Mouse (Mus musculus): Measurements from ENCODE around the gene Clec1b.

The Clec1b gene

GRCm38 (mm10) chr6:129414177-129414576, 17.1 kb downstream of the Clec1b start:
- no peak for DNase-seq

GRCm38 (mm10) chr6:129422311-129422710, 25.2 kb downstream of the Clec1b start:
- no peak for DNase-seq

DNA sequence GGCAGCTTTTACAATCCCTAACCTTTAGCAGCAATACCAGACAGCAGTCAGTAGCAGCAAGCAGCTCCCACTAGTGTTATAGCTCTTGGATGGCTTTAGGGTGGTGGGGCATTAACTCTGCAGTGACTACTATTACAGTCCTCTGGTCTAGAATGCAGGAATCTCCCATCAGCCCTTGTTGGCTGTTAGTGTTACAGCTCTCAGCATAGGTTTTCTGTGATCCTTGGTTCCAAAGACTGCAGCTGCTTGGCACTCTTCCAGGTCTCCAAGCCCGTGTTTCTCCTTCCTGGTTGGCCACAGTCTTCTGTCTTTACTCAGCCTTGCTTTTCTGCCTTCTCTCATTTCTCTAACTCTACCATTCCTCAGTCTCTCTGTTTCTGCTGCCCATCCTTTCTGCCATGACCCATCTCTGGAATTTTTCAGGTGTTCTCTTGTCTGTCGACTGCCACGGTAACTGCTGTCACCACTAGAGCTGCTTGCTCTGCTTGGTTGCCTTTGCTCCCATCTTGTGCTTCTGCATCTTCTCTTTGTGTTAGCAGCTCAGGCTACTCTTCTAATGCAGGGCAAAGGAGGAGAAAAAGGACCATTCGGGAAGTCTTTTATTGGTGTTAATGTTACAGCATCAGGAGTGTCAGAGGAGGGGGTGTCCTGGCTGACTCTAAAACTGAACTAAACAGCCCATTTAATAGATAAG, 26.1 kb downstream of the Clec1b start:
- DNase-seq, result no peak

DNA sequence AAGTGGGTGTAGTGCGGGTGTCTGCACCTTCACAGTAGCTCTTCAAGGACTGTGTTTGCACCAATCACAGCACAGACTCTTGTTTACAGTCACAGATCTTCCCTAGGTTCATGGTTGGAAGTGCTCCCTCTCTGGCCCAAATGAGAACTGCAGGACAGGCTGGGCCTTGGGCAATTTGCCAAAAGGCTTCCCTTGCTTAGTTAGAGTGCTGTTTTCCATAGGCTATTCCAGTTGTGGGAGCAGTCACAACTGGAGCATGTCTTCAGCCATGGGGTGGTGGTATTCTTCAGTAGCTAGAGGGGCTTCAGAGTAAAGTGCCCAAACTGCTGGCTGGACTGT, 26.6 kb downstream of the Clec1b start:
- peak; percentile 22 to 64 for DNase-seq

GRCm38 (mm10) chr6:129425217-129425616, 28.1 kb downstream of the Clec1b start:
- no peak for DNase-seq

DNA sequence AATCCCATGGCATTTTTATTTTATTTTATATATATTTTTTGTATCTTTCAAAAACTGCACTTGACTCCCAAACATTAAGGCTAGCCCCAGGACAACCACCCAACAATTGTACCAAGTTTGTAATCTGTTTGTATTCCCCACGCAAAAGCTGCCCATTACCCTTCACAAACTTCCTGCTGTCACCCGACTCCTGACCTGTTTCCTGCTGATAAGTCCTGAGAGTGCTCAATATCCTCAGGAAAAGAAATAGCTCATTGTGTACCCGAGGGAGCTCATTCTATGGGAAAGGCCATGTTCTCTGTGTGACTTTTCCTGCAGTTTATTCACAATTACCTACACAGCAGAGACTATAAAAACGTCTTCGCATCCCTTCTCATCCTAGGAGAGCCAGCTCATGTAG, 28.7 kb downstream of the Clec1b start:
- DNase-seq, result no peak

GRCm38 (mm10) chr6:129427281-129427680, 30.2 kb downstream of the Clec1b start:
- no peak for DNase-seq

- no peak for DNase-seq
These were observed 37.1 kb downstream of the Clec1b start for GRCm38 (mm10) chr6:129434239-129434638.

DNA sequence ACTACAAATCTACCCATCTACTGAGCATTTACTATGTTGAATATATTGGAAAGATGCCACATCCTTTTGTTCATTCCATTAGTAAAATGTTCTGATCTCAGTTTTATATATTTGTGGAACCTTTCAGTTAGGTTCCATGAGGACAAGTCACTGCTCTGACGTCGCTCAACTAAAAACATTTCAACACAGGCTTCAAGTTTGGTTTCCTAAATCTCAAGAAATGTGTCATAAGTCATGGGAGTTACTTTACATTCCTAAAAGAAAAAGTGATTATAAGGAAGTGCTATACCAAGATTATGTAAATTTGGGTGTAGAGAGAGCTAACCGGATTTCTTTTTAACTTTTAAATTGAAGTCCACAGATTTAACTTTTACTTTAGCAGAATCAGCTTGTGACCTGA, 38.9 kb downstream of the Clec1b start:
- no peak for DNase-seq

- no peak for DNase-seq
These were observed 40.9 kb downstream of the Clec1b start for GRCm38 (mm10) chr6:129438033-129438432.

- no peak for DNase-seq
These were observed 52.6 kb downstream of the Clec1b start for GRCm38 (mm10) chr6:129449743-129450142.

DNA sequence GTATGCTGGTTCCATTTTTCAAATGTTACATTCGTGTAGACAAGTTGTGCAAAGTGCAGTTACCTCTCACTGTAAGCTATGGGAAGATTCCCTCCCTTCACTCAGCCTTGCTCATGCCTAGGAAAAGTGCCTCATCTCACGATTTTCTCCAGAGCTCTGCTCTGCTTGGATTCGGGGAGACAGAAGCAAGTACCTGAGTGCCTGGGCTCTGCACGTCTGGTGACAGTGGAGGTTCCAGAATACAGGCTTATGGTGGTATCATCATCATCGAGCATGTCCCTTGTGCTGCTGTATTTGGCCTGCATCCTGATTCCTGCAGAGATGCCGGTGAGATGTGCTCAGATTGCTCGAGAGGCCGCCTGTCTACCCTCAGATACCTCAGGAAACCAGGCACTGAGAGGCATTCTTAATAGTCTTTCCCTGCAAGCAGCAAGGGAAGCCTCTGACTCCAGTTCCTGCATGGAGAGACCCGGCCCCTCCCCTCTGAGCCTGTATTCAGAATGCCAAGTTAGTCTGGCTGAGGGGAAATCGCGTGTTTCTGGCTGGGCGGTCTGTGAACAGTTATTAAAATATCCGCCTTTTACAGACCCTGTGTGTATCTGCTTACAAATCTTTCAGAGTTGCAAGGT, 54.4 kb downstream of the Clec1b start, which contains the start of gene Clec1a:
Gene Clec1a, minus strand, starts transcription at position 590 of the 629 bp plus-strand sequence.
- no peak for DNase-seq
